Mouse (Mus musculus) midbrain, embryonic 14.5 days (tissue): ENCODE data around the gene Apba3. TPM values are rescaled to one million over a fixed set of nuclear protein-coding genes. Genes with fewer than 3 reads are reported as not detected.

Experiments used
- ATAC-seq: fragments of 200-750 bp; cut with Nextera tagmentation; 2 replicates; pipeline ENCODE4 v1.8.0; 2017; ENCODE audit warnings: moderate number of reproducible peaks, moderate library complexity; ENCODE audit not compliant: low FRiP score, low TSS enrichment
- DNase-seq: peaks from one replicate; pipeline ENCODE4 v3.0.0-alpha.2; 2015
- H3K27ac ChIP-seq: fragments of 300-500 bp; sonication (generic); replicated peaks from 2 replicates; pipeline ENCODE4 v1.5.1; 2014; ENCODE audit warnings: mild to moderate bottlenecking, low read depth, low read length, moderate library complexity
- H3K27me3 ChIP-seq: fragments of 300-500 bp; sonication (generic); 2 replicates; pipeline ENCODE4 v1.6.1; 2014; ENCODE audit warnings: low read length, control low read depth, mixed read lengths; ENCODE audit not compliant: control insufficient read depth, insufficient read depth
- H3K36me3 ChIP-seq: fragments of 300-500 bp; sonication (generic); 2 replicates; pipeline ENCODE4 v1.6.1; 2014; ENCODE audit warnings: low read length, control low read depth; ENCODE audit not compliant: control insufficient read depth, insufficient read depth
- H3K4me1 ChIP-seq: fragments of 300-500 bp; sonication (generic); 2 replicates; pipeline ENCODE4 v1.6.1; 2014; ENCODE audit warnings: mild to moderate bottlenecking, antibody characterized with exemption, low read length, control low read depth; ENCODE audit not compliant: control insufficient read depth, insufficient read depth
- H3K4me2 ChIP-seq: fragments of 300-500 bp; sonication (generic); 2 replicates; pipeline ENCODE4 v1.6.1; 2014; ENCODE audit warnings: mild to moderate bottlenecking, low read length, moderate library complexity
- H3K4me3 ChIP-seq: fragments of 300-500 bp; sonication (generic); replicated peaks from 2 replicates; pipeline ENCODE4 v1.5.1; 2014; ENCODE audit warnings: low read depth, low read length
- H3K9ac ChIP-seq: fragments of 300-500 bp; sonication (generic); replicated peaks from 2 replicates; pipeline ENCODE4 v1.6.1; 2014; ENCODE audit warnings: mild to moderate bottlenecking, low read length, moderate library complexity
- H3K9me3 ChIP-seq: fragments of 300-500 bp; sonication (generic); 2 replicates; pipeline ENCODE4 v1.6.1; 2016; ENCODE audit warnings: low read length, control low read depth, mixed read lengths; ENCODE audit not compliant: control insufficient read depth
- WGBS: fragments of 180-500 bp; shearing (Covaris S2); extraction: QIAGEN DNeasy Blood & Tissue Kit; methylation state at CpG from one replicate; pipeline ENCODE4 v1.1.7; 2014; 5-methylcytosine and 5-hydroxymethylcytosine counted together
- polyA plus RNA-seq: library from polyadenylated mRNA; unstranded; fragments of >200 nt; fragmentation: Nextera tagmentation; extraction: Ambion mirVana; gene quantifications from 2 replicates; pipeline ENCODE4 v1.2.1, GENCODE M21; 2014

Apba3 gene
- polyA plus RNA-seq, 1 experiment from 2014 or later: 25.1 TPM

GRCm38 (mm10) chr10:81315587-81315986 lies 48.8 kb downstream of the Apba3 start:
- no peak for ATAC-seq
- Histone ChIP-seq H3K4me1 (peaks cover 8% of the 10 kb centered on the region; the same call in 1 of the 2 replicates), H3K27me3 (no peaks in the 10 kb centered on the region), H3K9me3 (no peaks in the 10 kb centered on the region), H3K4me3 (no peak overlapping the region), H3K27ac (no peak overlapping the region), H3K9ac (no peak overlapping the region), H3K4me2 (no peak overlapping the region), H3K36me3 (peaks cover 79% of the 10 kb centered on the region)
- no peak for DNase-seq
- WGBS: 93% methylated on average over 16 of the region's 16 CpGs

DNA sequence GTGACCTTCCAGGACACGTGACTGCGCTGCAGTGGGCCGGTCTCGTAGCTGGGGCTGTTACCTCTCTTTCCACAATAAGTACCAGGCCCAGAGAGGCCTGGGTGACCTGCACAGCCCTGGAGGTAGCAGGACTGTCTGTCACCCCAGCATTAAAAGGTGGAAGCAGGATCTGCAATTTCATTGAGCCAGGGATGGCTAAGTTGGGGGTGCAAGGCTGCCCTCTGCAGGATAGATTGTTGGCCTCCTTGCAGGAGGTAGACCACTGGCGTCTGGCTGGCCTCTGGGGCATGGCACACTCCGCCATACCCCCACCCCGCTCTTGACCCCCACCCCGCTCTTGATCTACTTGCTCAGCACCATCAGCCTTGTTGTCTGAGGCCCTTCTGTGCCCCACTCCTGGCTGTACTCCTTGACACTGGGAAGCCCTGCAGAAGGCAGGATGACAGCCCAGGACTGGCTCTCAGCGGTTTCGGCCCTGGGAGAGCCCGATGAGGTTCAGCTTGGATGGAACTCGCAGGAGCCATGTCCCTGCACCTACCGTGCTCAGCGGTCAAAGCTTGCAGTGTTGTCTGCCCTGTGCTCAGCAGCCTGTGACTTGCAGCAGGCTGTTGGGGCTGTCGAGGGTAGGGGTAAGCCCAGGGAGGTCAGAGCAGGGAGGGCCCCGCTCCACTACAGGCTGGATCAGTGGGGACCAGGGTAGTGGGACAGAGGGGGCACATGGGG lies 49.7 kb downstream of the Apba3 start:
- H3K4me1 ChIP-seq: peaks cover 9% of the 10 kb centered on the region
- H3K9ac ChIP-seq: no peak overlapping the region
- DNase-seq: peak; percentile 57
- H3K4me2 ChIP-seq: no peak overlapping the region
- no peaks in the 10 kb centered on the region for H3K27me3 ChIP-seq
- no peak overlapping the region for H3K4me3 ChIP-seq
- H3K27ac ChIP-seq: no peak overlapping the region
- ATAC-seq: no peak
- WGBS: 35% methylated on average over 16 of the region's 16 CpGs
- no peaks in the 10 kb centered on the region for H3K9me3 ChIP-seq
- H3K36me3 ChIP-seq: peaks cover 70% of the 10 kb centered on the region

DNA sequence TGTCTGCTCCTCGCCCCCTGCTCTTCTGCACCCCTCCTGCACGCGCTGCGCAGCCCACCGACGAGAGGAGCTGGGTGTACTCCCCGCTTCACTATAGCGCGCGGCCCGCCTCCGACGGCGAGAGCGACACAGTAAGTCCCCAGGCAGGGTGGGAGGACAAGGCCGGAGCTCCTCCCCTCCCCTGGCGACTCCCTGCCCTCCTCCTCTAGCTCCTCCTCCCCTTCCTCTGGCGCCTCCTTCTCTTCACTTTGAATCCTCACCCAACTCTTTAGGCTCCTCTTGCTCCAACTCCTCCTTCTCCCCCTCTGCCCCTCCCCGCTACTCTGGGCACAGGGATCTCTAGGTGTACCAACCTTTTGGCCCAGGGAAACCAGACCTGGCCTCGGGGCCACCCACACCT lies 50.5 kb downstream of the Apba3 start:
- no peak overlapping the region for H3K4me3 ChIP-seq
- peaks cover 62% of the 10 kb centered on the region for H3K36me3 ChIP-seq
- no peak overlapping the region for H3K4me2 ChIP-seq
- no peak for DNase-seq
- 13% methylated on average over 19 of the region's 20 CpGs for WGBS
- no peaks in the 10 kb centered on the region for H3K27me3 ChIP-seq
- H3K9me3 ChIP-seq: no peaks in the 10 kb centered on the region
- no peak overlapping the region for H3K9ac ChIP-seq
- ATAC-seq: no peak
- H3K4me1 ChIP-seq: peaks cover 15% of the 10 kb centered on the region
- H3K27ac ChIP-seq: no peak overlapping the region

- DNase-seq (no peak), ATAC-seq (no peak)
- H3K4me1 ChIP-seq: peaks cover 15% of the 10 kb centered on the region
- no peaks in the 10 kb centered on the region for H3K27me3 ChIP-seq
- peak overlapping the region; percentile 79 for H3K4me2 ChIP-seq
- H3K4me3 ChIP-seq: no peak overlapping the region
- WGBS: 94% methylated on average over 13 of the region's 13 CpGs
- H3K9ac ChIP-seq: peak overlapping the region; percentile 27; the same call in 1 of the 2 replicates
- peaks cover 62% of the 10 kb centered on the region for H3K36me3 ChIP-seq
- no peaks in the 10 kb centered on the region for H3K9me3 ChIP-seq
- peak overlapping the region; percentile 94; the same call in 1 of the 2 replicates for H3K27ac ChIP-seq
Measured at GRCm38 (mm10) chr10:81318589-81319329, 52.0 kb downstream of the Apba3 start.

DNA sequence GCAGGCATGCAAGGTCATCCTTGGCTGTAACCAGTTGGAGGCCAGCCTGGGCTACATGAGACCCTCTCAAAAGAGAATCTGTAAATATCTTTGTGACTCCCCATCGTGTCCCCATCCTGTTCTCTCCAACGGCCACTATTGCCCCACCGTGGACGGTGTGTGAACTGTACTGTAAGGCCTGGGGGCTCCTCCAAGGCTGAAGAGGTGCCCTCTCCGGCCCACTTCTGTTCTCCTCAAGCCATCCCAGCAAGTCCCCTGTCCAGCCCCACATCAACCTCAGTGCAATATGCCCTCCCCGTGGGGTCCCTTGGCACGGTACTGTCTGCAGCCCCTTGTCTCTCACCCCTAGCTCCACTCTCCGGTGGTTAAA lies 52.6 kb downstream of the Apba3 start:
- Histone ChIP-seq H3K4me1 (peaks cover 15% of the 10 kb centered on the region), H3K9ac (peak overlapping the region; percentile 27; the same call in 1 of the 2 replicates), H3K4me2 (peak overlapping the region; percentile 79), H3K4me3 (peak overlapping the region; percentile 93), H3K27ac (peak overlapping the region; percentile 94), H3K36me3 (peaks cover 62% of the 10 kb centered on the region), H3K27me3 (no peaks in the 10 kb centered on the region), H3K9me3 (no peaks in the 10 kb centered on the region)
- DNase-seq (no peak), ATAC-seq (no peak)
- WGBS: 44% methylated on average over 8 of the region's 8 CpGs

DNA sequence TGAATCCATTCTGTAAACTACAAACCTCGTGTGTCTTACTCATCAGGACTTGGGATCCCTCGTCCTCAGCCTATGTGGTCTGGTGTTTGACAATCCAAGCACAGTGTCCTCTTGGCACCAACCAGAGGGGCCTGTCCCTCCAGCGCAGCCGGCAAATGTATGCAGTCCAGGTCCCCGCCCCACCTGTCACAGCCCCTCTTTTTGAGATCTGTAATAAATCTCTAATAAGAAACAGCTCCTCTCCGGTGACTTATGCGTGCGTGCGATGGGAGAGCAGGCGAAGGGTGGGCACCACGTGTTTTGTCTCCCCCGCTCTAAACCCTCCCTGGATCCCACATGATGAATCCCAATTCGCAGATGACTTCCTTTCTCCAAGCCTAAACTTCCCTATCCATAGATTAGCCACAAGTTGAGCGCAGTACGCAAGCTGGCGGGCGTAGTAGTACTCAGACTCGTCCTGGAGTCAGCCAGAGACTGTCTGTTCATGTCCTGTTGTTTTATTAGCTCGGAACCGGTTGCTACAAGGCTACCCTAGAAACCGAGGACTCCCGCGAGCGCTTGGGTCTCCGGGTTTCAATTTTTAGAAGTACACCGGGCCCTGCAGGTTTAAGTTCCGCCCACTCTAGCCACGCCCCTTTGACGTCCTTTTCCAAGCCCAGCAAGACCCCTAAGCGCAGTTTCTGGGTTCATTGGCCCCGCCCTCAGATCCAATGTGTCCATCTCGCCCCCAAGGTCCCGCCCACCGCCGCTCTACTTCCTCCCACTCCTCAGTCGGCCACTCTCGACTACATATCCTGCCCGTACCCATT lies 53.2 kb downstream of the Apba3 start:
- peaks cover 62% of the 10 kb centered on the region for H3K36me3 ChIP-seq
- peak overlapping the region; percentile 93 for H3K4me3 ChIP-seq
- 1% methylated on average over 38 of the region's 38 CpGs for WGBS
- DNase-seq: peak; percentile 97
- peak overlapping the region; percentile 79 for H3K4me2 ChIP-seq
- peak overlapping the region; percentile 27; the same call in 1 of the 2 replicates for H3K9ac ChIP-seq
- H3K27me3 ChIP-seq: no peaks in the 10 kb centered on the region
- ATAC-seq: no peak
- peak overlapping the region; percentile 94 for H3K27ac ChIP-seq
- H3K4me1 ChIP-seq: peaks cover 15% of the 10 kb centered on the region
- H3K9me3 ChIP-seq: no peaks in the 10 kb centered on the region

DNA sequence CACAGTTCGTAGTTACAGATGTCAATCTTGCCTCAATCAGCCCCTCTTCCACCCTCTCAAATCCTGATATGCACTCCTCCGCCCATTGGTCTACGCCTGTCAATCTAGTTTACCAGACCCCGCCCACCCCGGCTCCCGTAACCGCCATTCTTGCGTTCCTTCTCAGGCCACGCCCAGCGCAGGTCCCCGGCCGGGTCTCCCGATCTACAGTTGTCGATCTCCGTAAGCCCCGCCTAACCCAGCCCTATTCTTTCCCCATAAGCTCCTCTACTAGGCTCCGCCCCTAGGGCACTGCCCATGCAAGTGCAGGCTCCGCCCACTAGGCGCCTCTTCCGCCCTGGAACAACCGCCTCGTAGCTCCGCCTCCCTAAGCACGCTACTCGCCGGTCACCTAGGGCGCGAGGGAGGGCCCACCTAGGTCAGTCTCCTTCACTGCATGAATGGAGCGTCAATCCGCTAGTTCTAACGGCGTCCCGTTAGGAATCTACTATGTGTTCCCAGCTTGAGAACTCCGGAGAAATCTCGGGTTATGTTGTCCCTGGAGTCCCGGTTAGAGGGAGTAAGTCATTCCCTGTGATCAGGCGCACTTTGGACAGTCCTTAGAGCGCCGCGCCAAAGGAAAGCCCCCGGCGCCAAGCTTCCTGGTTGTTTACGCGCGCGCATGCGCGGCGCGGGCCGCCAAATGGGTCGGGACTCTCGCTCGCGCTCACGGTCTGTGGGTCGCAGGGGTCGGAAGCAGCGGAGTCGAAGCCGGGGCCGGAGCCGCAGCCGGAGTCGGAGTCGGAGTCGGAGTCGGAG lies 54.0 kb downstream of the Apba3 start, which contains the start of gene Cactin:
Cactin (plus strand) TSS at position 554 of the 798 bp plus-strand sequence.
- H3K4me3 ChIP-seq: peak within 1 kb of the TSS; percentile 93
- ATAC-seq (peak; percentile 94), DNase-seq (peak; percentile 100)
- peak within 1 kb of the TSS; percentile 94 for H3K27ac ChIP-seq
- no peaks in the 10 kb centered on the region for H3K27me3 ChIP-seq
- peaks cover 15% of the 10 kb centered on the region for H3K4me1 ChIP-seq
- H3K9ac ChIP-seq: peak within 1 kb of the TSS; percentile 76
- WGBS: under 1% methylated on average over 68 of the region's 68 CpGs
- H3K36me3 ChIP-seq: peaks cover 62% of the 10 kb centered on the region
- H3K9me3 ChIP-seq: no peaks in the 10 kb centered on the region
- H3K4me2 ChIP-seq: peak within 1 kb of the TSS; percentile 79

GRCm38 (mm10) chr10:81321436-81321835 lies 54.7 kb downstream of the Apba3 start:
- 0 out of 2 replicates have a peak, but pooled peaks have one; percentile 0 for ATAC-seq
- Histone ChIP-seq H3K9me3 (no peaks in the 10 kb centered on the region), H3K9ac (peak overlapping the region; percentile 76), H3K4me2 (peak overlapping the region; percentile 79), H3K4me3 (peak overlapping the region; percentile 93), H3K27ac (peak overlapping the region; percentile 94), H3K36me3 (peaks cover 62% of the 10 kb centered on the region), H3K27me3 (no peaks in the 10 kb centered on the region), H3K4me1 (peaks cover 15% of the 10 kb centered on the region)
- WGBS: 4% methylated on average over 20 of the region's 20 CpGs
- DNase-seq: no peak
